Mouse (Mus musculus): ENCODE data around the gene Flywch2. TPM values are rescaled to one million over a fixed set of nuclear protein-coding genes. Genes with fewer than 3 reads are reported as not detected.

The Flywch2 gene
- polyA plus RNA-seq, 1 experiment from 2014 or later, result 70.7 TPM

DNA sequence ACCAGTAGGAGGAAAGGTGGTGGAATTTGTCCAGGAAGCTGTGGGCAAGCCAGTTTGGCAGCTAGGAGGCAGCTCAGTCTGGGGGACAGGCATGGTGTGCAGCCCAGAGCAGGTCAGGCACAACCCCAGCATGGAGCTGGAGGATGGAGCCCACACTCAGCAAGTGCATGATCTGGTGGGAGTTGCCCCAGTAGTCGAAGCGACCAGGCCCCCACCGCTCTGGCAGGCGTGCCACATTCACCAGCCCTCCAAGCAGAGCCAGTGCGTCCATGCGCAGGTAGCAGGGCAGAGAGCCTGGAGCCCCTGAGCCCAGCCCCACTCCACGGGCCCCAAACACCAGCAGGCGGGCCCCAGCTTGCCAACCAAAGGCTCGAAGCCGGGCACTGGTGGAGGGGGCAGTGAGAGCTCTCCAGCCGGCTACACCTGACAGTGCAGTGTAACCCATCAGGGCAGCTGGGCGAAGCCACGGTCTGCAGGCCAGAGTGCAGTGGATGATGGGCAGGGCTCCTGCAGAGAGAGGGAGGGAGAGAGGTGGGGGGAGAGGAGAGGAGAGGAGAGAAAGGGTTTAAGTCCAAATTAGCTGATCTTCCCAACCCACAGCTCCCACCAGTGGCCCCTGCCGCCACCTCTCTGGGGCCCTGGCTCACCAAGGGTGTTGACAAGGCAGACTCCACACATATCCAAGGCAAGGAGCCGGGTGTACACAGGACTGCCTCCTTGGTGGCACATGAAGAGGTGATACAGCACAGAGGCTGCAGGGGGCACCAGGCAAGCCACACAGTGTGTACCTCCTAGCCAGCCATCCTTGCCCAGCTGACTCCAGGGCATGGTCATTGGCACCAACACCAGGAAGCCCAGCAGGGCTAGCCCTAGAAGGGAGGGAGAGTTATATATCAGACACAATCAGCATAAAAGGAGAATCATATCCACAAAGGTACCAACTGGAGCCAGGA, 48.1 kb downstream of the Flywch2 start:
- 65% methylated on average over 15 of the region's 15 CpGs for WGBS
- no peak overlapping the region for H3K9ac ChIP-seq (replicated peaks; ENCODE audit: low read length)
- H3K27me3 ChIP-seq (ENCODE audit: control insufficient read depth, insufficient read depth, low read length), result peaks cover 17% of the 10 kb centered on the region
- DNase-seq (no peak), ATAC-seq (ENCODE audit: low FRiP score, low TSS enrichment) (no peak)
- H3K4me2 ChIP-seq (ENCODE audit: low read length), result peak overlapping the region; percentile 78
- H3K9me3 ChIP-seq (ENCODE audit: control insufficient read depth, low read length), result no peaks in the 10 kb centered on the region
- no peak overlapping the region; the same call in 1 of the 2 replicates for H3K4me3 ChIP-seq (replicated peaks; ENCODE audit: low read depth, low read length)
- no peak overlapping the region for H3K27ac ChIP-seq (replicated peaks; ENCODE audit: low read depth, low read length)
- H3K36me3 ChIP-seq (ENCODE audit: control insufficient read depth, insufficient read depth, low read length), result peaks cover 28% of the 10 kb centered on the region
- peaks cover 23% of the 10 kb centered on the region for H3K4me1 ChIP-seq (ENCODE audit: control insufficient read depth, insufficient read depth, low read length)

DNA sequence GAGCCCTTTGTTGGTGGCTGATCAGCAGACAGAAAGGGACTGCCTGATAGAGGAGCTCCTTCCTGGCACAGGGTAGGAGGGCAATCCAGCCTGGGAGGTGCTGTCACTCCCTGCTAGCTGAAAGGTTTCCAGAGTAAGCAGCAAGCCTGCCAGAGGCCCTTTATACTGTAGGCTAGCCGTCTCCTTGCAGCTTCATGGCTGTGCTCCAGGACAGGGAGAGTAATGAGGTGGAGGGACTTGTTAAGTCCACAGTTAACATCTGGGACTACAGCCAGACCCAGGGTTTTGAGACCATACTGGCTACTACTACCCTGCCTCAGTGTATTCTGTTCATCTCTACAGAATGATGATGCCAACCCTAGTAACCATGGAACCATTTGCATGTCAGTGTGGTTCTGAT, 51.5 kb downstream of the Flywch2 start:
- no peak for DNase-seq
- ATAC-seq (ENCODE audit: low FRiP score, low TSS enrichment), result no peak
- no peak overlapping the region for H3K9ac ChIP-seq (replicated peaks; ENCODE audit: low read length)
- no peak overlapping the region for H3K4me2 ChIP-seq (ENCODE audit: low read length)
- H3K4me3 ChIP-seq (replicated peaks; ENCODE audit: low read depth, low read length), result no peak overlapping the region
- no peak overlapping the region for H3K27ac ChIP-seq (replicated peaks; ENCODE audit: low read depth, low read length)
- peaks cover 14% of the 10 kb centered on the region for H3K4me1 ChIP-seq (ENCODE audit: control insufficient read depth, insufficient read depth, low read length)
- H3K27me3 ChIP-seq (ENCODE audit: control insufficient read depth, insufficient read depth, low read length), result no peaks in the 10 kb centered on the region
- WGBS, result 82% methylated on average over 1 of the region's 1 CpGs
- no peaks in the 10 kb centered on the region for H3K9me3 ChIP-seq (ENCODE audit: control insufficient read depth, low read length)
- H3K36me3 ChIP-seq (ENCODE audit: control insufficient read depth, insufficient read depth, low read length), result peaks cover 28% of the 10 kb centered on the region

DNA sequence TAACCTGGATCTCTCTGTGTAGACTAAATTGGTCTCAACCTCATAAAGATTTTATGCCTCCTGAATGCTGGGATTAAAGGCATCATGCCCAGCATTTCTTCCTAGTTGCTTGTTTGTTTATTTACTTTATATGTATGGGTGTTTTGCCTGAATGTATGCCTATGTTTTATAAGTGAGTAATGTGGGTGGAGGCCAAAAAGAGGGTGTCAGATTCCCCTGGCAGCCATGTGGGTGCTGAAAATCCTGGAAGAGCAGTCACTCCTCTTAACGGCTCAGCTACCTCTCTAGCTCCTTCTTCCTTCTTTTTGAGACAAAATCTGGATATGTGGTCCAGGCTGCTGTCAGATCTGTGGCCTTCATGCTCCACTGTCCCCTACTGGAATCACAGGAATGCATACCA, 55.4 kb downstream of the Flywch2 start:
- Histone ChIP-seq H3K36me3 (ENCODE audit: control insufficient read depth, insufficient read depth, low read length) (peaks cover 6% of the 10 kb centered on the region; the same call in 1 of the 2 replicates), H3K9me3 (ENCODE audit: control insufficient read depth, low read length) (no peaks in the 10 kb centered on the region), H3K4me2 (ENCODE audit: low read length) (no peak overlapping the region), H3K27ac (replicated peaks; ENCODE audit: low read depth, low read length) (no peak overlapping the region), H3K4me1 (ENCODE audit: control insufficient read depth, insufficient read depth, low read length) (peaks cover 8% of the 10 kb centered on the region; the same call in 1 of the 2 replicates), H3K27me3 (ENCODE audit: control insufficient read depth, insufficient read depth, low read length) (no peaks in the 10 kb centered on the region), H3K9ac (replicated peaks; ENCODE audit: low read length) (no peak overlapping the region), H3K4me3 (replicated peaks; ENCODE audit: low read depth, low read length) (no peak overlapping the region)
- ATAC-seq (ENCODE audit: low FRiP score, low TSS enrichment), result no peak
- 89% methylated on average over 1 of the region's 1 CpGs for WGBS
- no peak for DNase-seq

Small RNA genes lying within 50 kb of the gene (microRNA-seq; reads per million reads assigned to microRNA genes)
- gene Mir5125, result 1.0 reads per million

Other genes with a start within 250 kb of the Flywch2 start
- gene Zfp213, start 221.8 kb downstream of the Flywch2 start, polyA plus RNA-seq (2014; fragmentation: Nextera tagmentation; extraction: Ambion mirVana), result 16.8 and 19.1 TPM in 2 replicates
- 24.8 and 31.4 TPM in 2 replicates for gene Zfp13, start 186.6 kb downstream of the Flywch2 start, polyA plus RNA-seq (2014; fragmentation: Nextera tagmentation; extraction: Ambion mirVana)
- not detected in 2 replicates for gene Zscan10, start 185.2 kb downstream of the Flywch2 start, polyA plus RNA-seq (2014; fragmentation: Nextera tagmentation; extraction: Ambion mirVana)
- gene Mmp25, start 140.8 kb downstream of the Flywch2 start, polyA plus RNA-seq (2014; fragmentation: Nextera tagmentation; extraction: Ambion mirVana), result 0.38 and 1.1 TPM in 2 replicates
- 0.26 TPM in 1 of 2 replicates, not detected in the other for gene Bicdl2, start 125.6 kb downstream of the Flywch2 start, polyA plus RNA-seq (2014; fragmentation: Nextera tagmentation; extraction: Ambion mirVana)
- 110 and 150 TPM in 2 replicates for gene Hcfc1r1, start 112.5 kb downstream of the Flywch2 start, polyA plus RNA-seq (2014; fragmentation: Nextera tagmentation; extraction: Ambion mirVana)
- 43.9 and 44.9 TPM in 2 replicates for gene Thoc6, start 112.2 kb downstream of the Flywch2 start, polyA plus RNA-seq (2014; fragmentation: Nextera tagmentation; extraction: Ambion mirVana)
- 1.2 and 1.9 TPM in 2 replicates for gene Tnfrsf12a, start 108.6 kb downstream of the Flywch2 start, polyA plus RNA-seq (2014; fragmentation: Nextera tagmentation; extraction: Ambion mirVana)
- not detected in 2 replicates for gene Cldn6, start 106.8 kb downstream of the Flywch2 start, polyA plus RNA-seq (2014; fragmentation: Nextera tagmentation; extraction: Ambion mirVana)
- gene Cldn9, start 102.1 kb downstream of the Flywch2 start, polyA plus RNA-seq (2014; fragmentation: Nextera tagmentation; extraction: Ambion mirVana), result 0.50 and 0.92 TPM in 2 replicates
- gene 1520401A03Rik, start 63.3 kb downstream of the Flywch2 start, polyA plus RNA-seq (2014; fragmentation: Nextera tagmentation; extraction: Ambion mirVana), result not detected in 2 replicates
- 16.2 and 18.2 TPM in 2 replicates for gene Pkmyt1, start 59.7 kb downstream of the Flywch2 start, polyA plus RNA-seq (2014; fragmentation: Nextera tagmentation; extraction: Ambion mirVana)
- 56.6 and 69.2 TPM in 2 replicates for gene Paqr4, start 45.2 kb downstream of the Flywch2 start, polyA plus RNA-seq (2014; fragmentation: Nextera tagmentation; extraction: Ambion mirVana)
- gene Kremen2, start 40.2 kb downstream of the Flywch2 start, polyA plus RNA-seq (2014; fragmentation: Nextera tagmentation; extraction: Ambion mirVana), result 0.71 and 0.80 TPM in 2 replicates
- gene Flywch1, start 14.5 kb downstream of the Flywch2 start, polyA plus RNA-seq (2014; fragmentation: Nextera tagmentation; extraction: Ambion mirVana), result 210 and 220 TPM in 2 replicates
- 498 and 502 TPM in 2 replicates for gene Srrm2, start 4.5 kb upstream of the Flywch2 start, polyA plus RNA-seq (2014; fragmentation: Nextera tagmentation; extraction: Ambion mirVana)
- gene Elob, start 43.1 kb upstream of the Flywch2 start, polyA plus RNA-seq (2014; fragmentation: Nextera tagmentation; extraction: Ambion mirVana), result 1,255 and 1,621 TPM in 2 replicates
- 0.41 TPM in 1 of 2 replicates, not detected in the other for gene Prss33, start 50.0 kb upstream of the Flywch2 start, polyA plus RNA-seq (2014; fragmentation: Nextera tagmentation; extraction: Ambion mirVana)
- not detected in 2 replicates for gene Prss32, start 57.8 kb upstream of the Flywch2 start, polyA plus RNA-seq (2014; fragmentation: Nextera tagmentation; extraction: Ambion mirVana)
- 1.00 and 2.2 TPM in 2 replicates for gene Prss41, start 58.1 kb upstream of the Flywch2 start, polyA plus RNA-seq (2014; fragmentation: Nextera tagmentation; extraction: Ambion mirVana)
- gene Prss21, start 82.0 kb upstream of the Flywch2 start, polyA plus RNA-seq (2014; fragmentation: Nextera tagmentation; extraction: Ambion mirVana), result not detected in 2 replicates
- gene Dcpp1, start 94.8 kb upstream of the Flywch2 start, polyA plus RNA-seq (2014; fragmentation: Nextera tagmentation; extraction: Ambion mirVana), result not detected in 2 replicates
- not detected in 2 replicates for gene Dcpp2, start 94.8 kb upstream of the Flywch2 start, polyA plus RNA-seq (2014; fragmentation: Nextera tagmentation; extraction: Ambion mirVana)
- not detected in 2 replicates for gene Dcpp3, start 131.4 kb upstream of the Flywch2 start, polyA plus RNA-seq (2014; fragmentation: Nextera tagmentation; extraction: Ambion mirVana)
- gene Sbp, start 155.6 kb upstream of the Flywch2 start, polyA plus RNA-seq (2014; fragmentation: Nextera tagmentation; extraction: Ambion mirVana), result not detected in 2 replicates
- not detected in 2 replicates for gene Sbpl, start 169.2 kb upstream of the Flywch2 start, polyA plus RNA-seq (2014; fragmentation: Nextera tagmentation; extraction: Ambion mirVana)
- not detected in 2 replicates for gene Prss30, start 194.5 kb upstream of the Flywch2 start, polyA plus RNA-seq (2014; fragmentation: Nextera tagmentation; extraction: Ambion mirVana)
- not detected in 2 replicates for gene Prss22, start 212.0 kb upstream of the Flywch2 start, polyA plus RNA-seq (2014; fragmentation: Nextera tagmentation; extraction: Ambion mirVana)